Mouse (Mus musculus) common myeloid progenitor, adult 5-6 weeks (primary cell): ENCODE results near the gene Ddx49. TPM values are rescaled to one million over a fixed set of nuclear protein-coding genes. Genes with fewer than 3 reads are reported as not detected.
A peak's percentile ranks its signal among the peaks of the same experiment; 100 is the strongest.

ENCODE experiments used
- ATAC-seq: replicated peaks from 2 replicates; pipeline ENCODE4 v1.8.0; 2016; ENCODE audit warnings: low read depth, mild to moderate bottlenecking, moderate TSS enrichment, inconsistent platforms; ENCODE audit not compliant: poor library complexity, severe bottlenecking
- total RNA-seq: library from RNA; stranded (forward); fragments of 200-1000, 187-1606 nt; gene quantifications from 2 replicates; pipeline ENCODE4 v1.2.3, GENCODE M21; 2017

Gene Ddx49
- total RNA-seq, 1 experiment from 2014 or later: 162 TPM

DNA sequence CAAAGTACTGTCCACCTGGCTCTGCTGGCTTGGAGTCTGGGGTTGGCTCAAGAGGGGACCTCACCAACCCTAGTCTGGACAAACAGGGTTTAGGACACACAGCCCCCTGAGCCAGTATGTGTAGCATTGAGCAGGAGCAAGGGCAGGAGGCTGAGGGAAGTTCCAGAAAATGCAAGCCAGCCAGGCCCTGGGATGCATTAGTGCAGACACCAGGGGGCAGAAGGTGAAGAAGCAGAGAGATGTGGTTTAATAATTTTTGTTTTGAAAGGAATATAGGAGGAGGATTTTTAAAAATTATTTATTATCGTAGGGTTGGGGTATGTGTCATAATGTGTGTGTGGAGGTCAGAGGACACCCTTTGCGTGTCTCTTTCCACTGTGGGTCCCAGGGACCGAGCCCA, 21.4 kb upstream of the Ddx49 start:
- 0 out of 2 replicates have a peak, but pooled peaks have one; percentile 36 for ATAC-seq

DNA sequence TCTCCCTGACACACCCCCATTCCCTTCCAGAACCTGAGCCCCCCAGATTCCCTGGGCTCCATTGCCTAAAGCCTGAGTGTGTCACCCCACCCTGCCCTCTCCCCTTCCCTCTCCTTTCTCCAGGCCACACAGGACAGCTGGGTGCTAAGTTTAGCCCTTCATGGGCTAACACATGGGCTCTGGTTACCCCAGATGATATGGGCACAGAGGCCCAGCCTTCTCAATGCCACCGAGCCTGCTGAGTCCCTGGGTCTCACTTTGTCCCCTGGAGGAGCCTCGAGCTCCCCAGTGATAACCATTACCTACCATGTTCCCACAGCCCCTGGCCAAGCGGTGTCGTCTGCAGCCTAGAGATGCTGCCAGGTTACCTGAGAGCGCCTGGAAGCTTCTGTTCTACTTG, 15.6 kb upstream of the Ddx49 start:
- ATAC-seq: no peak

DNA sequence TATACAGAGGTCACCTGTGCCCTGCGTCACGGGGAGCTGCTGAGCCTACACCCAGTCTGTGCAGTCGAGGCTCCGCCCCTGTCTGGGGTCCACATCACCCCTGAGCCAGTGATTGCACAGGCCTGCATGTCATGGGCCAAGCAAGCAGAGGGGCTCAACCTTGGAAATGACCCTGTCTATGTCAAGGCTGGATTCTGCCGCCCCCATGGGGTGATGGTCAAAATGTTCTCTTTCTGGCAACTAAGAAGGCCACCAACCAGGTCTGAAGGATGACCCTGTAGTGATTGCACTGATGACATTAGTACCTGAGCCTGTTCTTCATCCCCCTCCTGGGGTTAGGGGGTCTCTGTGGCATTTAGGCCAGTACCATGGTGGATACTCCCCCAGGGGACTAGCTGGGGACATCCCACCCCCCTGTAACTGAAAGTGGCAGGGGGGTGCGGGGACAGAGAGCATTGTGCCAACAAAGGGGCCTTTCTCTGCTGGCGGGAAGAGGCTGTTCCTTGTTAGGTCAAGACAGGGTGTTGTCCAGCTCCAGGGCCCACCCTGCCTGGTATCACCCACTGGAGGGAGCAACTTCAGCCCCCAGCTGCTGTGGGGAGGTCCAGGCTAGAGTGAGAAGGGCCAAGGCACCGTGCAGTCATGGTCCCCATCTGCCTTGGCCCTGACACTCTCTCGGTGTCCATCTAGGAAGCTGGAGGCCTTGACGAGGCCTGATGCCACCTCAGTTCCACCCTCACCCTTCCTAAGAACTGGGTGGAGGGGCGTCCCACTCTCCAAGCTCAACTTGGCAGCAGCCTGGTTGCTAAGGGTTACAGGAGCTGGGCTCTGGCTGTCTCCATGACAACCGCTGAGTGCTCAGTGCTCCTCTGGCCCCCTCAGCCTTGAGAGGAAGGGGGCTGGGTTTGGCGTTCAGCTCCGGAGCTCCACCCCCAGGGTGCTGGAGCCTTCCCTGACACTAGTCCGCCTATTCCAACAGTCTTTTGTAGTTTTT, 14.5 kb upstream of the Ddx49 start:
- ATAC-seq: peak; percentile 27

DNA sequence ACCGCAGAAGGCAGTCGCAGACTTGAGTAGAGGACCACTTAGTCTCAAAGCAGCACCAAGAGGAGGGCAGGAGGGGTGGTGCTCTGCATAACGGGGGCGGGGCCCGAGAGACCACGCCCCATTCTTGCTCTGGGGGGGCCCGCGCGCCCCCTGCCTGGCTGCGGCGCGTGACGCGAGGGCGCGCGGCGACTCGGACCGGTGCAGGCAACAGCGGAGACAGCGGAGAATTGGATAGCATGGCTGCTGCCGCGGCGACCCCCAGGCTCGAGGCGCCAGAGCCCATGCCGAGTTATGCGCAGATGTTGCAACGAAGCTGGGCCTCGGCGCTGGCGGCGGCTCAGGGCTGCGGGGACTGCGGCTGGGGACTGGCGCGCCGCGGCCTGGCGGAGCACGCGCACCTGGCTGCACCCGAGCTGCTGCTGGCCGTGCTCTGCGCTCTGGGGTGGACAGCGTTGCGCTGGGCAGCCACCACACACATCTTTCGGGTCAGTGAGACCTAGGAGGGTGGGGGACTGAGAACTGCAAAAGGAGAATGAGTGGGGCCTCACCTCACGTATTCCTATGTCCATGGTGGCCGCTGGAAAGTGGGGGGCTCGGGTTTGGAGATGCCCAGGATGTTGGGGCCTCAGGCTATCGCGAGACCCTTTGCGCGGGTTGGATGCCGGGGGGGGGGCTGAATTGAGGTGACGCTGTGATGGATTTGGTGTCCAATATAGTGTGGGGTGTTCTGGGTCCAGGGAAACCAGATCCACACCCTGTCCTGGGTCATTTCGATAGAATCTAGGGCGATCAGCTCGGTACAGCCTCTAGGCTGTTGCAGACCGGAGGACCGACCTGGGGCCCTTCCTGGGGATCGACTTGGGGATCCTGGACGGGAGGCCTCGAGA, 13.6 kb upstream of the Ddx49 start, which contains the start of gene Cers1:
Cers1 (plus strand) TSS at position 152 of the 887 bp plus-strand sequence.
- peak; percentile 54 for ATAC-seq

DNA sequence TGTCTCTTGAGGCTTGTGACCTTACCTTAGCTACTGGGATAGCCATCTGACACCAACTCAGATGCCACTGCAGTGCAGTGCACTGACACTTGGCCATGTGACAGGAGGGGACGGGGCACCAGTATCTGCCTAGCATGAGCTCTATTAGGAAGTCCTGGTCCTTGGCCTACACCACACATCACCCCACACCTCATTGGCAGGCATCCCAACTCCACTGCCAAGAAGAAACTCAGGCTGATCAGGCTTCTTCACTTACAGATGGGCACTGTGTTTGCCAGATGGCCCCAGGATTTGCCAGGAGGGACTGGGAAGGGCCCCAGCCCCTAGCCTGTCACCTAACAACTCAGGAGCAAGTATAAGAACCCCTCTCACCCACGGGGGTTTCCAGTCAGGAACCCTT, 11.1 kb upstream of the Ddx49 start:
- ATAC-seq: no peak

DNA sequence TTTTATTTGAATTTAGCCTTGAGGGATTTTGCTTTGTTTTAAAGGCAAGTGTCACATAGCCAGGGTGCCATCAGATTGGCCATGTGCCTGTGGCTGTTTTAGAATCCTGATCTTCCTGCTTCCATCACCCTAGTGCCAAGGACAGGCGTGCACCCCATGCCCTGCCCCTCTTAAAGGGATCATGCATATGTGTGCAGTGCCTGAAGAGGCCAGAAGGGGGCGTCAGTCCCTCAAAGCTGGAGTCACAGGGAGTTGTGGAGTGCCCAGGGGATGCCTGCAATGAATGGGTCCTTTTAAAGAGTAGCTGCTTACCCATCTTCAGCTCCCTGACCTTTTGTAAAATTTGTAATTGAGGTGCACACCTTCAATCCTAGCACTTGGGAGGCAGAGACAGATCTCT, 7.0 kb upstream of the Ddx49 start:
- peak; percentile 64; the same call in 1 of the 2 replicates for ATAC-seq

DNA sequence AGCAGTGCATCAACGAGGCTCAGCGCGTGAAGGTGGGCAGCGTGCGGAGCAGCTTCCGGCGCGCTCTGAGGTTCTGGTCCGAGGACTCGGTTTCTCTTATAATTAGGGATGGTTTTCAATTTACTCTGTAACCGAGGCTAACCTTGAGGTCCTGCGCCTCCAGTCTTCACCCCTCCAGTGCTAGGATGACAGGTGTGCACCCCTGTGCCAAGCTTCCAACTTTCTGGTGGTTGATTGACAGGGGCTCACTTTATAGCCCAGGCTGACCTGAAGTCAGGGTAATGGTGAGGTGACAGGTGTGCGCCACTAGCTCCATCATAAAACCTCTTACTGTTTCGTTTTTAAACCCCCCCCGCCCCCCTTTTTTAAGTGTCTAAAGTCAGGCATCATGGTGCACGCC, 612 bp upstream of the Ddx49 start:
- no peak for ATAC-seq

DNA sequence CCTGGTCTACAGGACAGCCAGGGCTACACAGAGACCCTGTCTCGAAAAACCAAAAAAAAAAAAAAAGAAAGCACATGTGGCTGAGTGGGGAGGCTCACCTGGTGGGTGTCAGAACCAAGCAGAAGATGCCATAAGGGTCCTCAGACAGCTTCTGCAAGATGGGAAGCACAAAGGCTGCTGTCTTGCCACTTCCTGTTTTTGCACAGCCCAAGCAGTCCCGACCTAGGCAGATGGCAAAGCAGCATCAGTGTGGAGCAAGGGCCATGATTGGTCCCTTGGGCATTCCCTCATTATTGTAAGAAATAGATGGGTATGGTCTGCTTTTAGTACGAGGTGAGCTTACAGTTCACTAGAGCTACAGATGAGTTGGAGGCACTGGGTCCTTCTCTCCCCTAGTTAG, 1.4 kb downstream of the Ddx49 start:
- ATAC-seq: 0 out of 2 replicates have a peak, but pooled peaks have one; percentile 20

DNA sequence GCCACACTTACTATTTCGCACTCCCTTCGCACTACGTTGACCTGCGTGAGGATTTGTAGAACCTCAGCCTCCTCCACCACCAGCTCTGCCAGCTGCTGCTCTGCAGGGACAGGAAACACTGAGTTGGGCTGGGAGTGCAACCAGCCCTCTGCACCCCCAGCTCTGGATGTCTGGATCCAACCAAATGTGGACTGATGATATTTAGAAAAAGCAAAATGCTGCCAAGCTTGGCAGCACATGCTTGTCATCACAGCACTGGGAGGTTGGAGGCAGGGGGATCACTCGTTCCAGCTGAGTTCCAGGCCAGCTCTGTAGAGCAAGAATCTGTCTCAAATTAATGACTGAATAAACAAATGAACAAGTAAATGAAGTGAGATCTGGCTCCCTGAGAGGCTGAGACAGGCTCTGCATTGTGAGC, 8.3 kb downstream of the Ddx49 start:
- ATAC-seq: no peak

DNA sequence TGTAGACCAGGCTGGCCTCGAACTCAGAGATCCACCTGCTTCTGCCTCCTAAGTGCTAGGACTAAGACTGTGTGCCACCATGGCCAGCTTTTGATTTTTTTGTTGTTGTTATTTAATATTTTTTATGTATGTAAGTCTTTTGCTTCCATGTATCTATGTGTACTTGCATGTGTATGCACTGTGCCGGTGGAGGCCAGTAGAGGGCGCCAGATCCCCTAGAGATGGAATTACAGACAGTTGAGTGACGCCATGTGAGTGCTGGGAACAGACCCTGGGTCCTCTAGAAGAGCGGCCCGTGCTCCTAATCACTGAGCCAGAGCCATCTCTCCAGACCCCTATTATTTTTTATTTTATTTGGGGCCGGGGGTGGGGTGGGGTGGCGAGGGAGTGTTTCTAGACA, 15.6 kb downstream of the Ddx49 start:
- no peak for ATAC-seq

DNA sequence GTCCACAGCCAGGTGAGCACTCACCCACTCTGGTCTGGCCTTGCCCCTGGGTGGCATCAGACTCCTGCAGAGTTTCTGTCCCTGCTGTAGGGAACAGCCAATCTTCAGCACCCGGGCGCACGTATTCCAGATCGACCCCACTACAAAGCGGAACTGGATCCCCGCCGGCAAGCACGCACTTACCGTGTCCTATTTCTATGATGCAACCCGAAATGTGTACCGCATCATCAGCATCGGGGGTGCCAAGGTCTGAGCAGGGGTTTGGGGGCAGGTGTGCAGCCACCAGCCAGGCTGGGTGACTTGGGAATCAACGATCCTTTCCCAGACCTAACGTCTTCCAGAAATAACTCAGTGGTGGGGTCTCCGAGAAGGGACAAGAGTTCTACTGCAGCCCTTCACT, 17.0 kb downstream of the Ddx49 start:
- ATAC-seq: no peak

DNA sequence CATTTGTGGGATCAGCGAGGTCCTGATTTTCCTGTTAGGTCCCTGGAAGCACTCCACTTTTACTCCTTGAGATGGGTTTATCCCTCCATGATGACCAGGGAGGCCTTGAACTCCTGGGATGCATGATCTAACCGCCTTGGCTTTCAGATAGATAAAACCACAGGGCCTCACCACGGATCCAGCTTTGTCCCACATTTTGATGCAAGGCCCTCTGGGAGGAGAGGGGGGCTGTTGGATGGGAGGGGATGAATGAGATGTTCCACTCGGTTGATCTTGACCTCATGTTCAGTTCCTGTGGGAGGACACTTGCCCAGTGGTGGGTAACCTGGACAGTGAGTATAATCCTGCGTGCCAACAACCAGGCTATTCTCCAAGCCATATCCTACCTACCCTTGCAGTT, 17.9 kb downstream of the Ddx49 start:
- no peak for ATAC-seq

DNA sequence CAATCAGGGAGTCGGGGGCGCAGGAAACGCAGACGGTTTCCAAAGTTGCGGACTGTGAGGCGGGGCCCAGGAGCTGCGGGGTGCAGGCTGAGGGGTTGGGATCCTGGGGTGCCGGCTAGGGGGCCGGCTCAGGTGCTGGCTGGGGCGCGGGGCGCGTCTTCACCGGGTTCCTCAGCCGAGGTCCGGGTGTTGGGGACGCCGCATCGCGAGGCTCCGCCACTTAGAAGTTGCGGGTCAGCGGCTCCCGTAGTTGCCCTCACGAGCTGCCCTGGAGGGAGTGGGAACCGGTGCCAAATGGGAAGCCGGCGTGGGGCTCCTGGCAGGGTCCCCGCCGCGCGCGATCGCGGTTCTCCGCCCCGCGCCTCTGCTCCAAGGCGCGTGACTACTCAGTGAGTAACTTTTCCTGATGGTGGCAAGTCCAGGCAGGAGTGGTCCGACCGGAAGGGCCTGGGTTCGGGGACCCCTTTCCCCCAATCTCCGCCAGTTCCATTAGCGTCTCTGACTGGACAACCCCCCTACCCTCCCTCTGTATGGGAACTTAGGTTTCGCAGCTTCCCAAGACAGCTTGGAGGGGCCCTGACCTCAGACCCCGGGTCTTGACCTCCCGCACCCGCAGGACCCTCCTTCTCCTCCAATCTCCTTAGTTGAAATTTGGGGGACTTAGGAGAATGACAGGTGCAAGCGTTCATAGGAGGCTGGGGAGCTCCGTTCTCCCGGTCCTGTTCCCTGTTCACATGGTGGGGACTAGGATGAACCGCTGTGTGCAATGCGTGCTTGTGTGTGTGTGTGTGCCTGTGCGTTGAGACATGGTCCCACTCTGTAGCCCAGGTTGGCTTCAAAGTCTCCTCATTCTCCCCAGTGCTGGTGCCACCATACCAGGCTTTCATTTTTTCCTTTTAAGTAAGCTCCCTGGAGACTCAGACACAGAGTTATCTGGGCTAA, 18.9 kb downstream of the Ddx49 start:
- no peak for ATAC-seq

DNA sequence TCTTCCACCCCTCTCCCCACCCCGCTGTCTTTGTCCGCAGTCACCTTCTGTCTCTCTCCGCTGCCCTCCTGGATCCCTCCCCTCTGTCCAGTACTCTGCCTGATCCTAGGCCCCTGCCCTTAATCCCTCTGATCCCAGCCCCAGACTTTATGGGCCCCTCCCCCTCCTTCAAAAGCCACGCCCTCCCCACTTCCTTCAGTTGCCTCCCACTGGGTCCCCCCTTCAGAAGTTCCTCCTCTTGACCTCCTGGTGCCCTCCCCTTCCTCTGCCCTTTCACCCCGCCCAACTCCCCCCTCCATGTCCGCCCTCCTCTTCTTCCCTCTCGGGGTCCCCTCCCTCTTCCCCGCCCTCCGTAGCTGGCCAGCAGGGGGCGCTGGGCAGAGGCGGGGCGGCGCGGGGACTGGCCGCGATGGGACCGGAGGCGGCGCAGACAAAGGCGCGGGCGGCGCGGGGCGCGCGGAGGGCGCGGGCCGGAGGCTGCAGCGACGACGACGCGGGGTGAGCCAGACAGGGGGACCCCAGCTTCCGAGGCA, 19.6 kb downstream of the Ddx49 start, which contains the start of gene Homer3:
Homer3 (plus strand) TSS at position 225 of the 533 bp plus-strand sequence.
- ATAC-seq: peak; percentile 94

DNA sequence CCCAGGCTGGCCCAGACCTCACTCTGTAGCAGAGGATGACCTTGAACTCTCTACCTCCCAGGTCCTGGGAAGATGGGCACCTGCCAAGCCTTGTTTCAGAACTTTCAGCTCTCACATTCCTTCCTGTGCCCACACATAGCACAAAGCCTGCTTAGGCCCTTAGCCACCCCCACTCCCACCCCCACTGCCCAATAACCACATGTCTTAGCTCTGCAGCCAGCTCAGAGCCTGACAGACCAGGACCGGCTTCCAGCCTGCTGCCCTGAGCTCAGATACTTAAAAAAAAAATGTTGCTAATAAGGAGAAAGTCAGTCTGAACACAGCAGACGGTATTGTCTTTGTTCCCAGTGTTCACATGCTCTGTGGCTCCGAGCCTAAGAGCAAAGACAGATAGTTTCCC, 21.3 kb downstream of the Ddx49 start:
- ATAC-seq: no peak

DNA sequence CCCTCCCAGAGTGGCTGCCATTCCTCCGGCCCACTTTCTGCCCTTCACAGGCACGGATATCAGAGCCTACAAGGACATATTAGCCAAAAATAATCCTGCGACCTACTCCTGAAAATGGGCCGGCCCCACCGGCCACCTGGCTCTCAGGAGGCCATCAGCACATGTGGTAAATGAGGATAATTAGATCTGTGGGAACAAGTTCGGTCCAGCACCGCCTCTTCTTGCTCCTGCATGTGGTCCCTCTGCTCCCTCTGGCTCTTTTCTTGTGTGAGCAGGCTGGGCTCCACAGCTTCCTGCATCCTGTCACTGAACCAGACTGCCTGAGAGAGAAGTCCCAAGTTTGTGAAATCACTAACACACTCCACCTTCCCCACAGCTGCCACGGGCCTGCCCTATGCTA, 23.0 kb downstream of the Ddx49 start:
- no peak for ATAC-seq

DNA sequence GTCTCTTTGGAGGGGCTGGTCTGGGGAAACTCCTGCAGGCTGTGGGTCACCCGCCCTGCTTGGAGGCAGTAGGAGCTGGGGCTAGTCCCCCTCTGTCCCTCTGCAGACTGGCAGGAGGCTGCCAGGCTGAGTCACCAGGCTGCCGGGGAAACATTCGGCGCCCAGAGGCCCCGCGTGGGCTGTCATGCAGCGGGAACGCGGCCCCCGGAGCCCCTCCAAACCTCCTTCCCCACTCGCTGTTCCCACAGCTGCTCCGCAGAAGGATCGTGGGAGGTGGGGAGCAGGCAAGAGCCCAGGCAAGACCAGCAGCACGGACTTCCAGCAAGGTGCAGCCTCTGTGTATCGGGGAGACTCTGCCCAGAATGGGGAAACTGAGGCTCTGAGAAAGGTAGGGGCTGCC, 24.1 kb downstream of the Ddx49 start:
- ATAC-seq: no peak

DNA sequence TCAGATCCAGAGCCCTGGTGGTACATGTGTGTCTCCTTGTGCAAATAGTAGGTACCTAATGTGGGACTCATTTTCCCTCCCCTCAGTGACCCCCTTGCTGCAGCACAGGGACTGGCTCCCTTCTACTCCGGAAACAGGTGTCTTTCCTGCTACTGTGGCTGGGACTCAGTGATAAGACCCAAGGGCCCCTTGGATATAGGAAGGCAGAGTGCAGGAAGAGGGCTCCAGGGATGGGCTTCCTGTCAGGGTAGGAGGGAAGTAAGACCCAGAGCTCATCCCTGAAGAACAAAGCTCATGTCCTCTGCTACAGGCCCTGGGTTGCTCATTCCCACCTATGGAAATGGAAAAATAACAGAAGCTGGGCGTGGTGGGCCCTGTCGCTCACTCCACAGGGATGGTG, 25.8 kb downstream of the Ddx49 start:
- ATAC-seq: peak; percentile 70

DNA sequence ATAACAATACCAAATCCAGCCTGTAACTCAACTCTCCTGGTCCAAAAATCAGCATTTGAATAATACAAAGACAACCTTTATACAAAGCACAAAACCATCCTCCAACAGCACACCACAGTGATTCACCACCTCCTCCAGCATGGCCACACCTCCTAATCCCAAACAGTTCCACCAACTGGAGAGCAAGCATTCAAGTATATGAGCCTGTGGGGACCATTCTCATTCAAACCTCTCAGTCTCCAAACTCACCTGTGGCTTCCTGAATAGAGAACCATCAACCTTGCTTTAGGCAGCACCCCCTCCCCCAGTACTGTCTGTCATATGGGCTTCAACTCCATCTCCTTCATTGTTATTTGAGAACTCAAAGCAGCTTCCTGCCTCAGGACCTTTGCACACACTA, 27.9 kb downstream of the Ddx49 start:
- no peak for ATAC-seq
